Mouse (Mus musculus) thymus, adult 2 months (tissue): ENCODE data around the gene Ngp. TPM values are rescaled to one million over a fixed set of nuclear protein-coding genes. Genes with fewer than 3 reads are reported as not detected.
A peak's percentile ranks its signal among the peaks of the same experiment; 100 is the strongest.

ENCODE experiments used
- DNase-seq: peaks from one replicate; pipeline ENCODE4 v3.0.0; 2021
- H3K27ac ChIP-seq: fragments of 200-500 bp; 2 replicates; pipeline ENCODE4 v1.5.1; 2012; ENCODE audit warnings: low read length, control low read depth; ENCODE audit not compliant: control insufficient read depth, insufficient read depth
- H3K27me3 ChIP-seq: fragments of 200-500 bp; 2 replicates; pipeline ENCODE4 v1.6.1; 2012; ENCODE audit warnings: mild to moderate bottlenecking, low read length, moderate library complexity, mixed read lengths; ENCODE audit not compliant: control insufficient read depth, insufficient read depth
- H3K36me3 ChIP-seq: fragments of 200-500 bp; 2 replicates; pipeline ENCODE4 v1.6.1; 2012; ENCODE audit warnings: mild to moderate bottlenecking, low read length, moderate library complexity; ENCODE audit not compliant: control insufficient read depth, insufficient read depth
- H3K4me1 ChIP-seq: fragments of 200-500 bp; replicated peaks from 2 replicates; pipeline ENCODE4 v1.6.1; 2012; ENCODE audit warnings: low read length; ENCODE audit not compliant: control insufficient read depth, insufficient read depth
- H3K4me3 ChIP-seq: fragments of 200-500 bp; 2 replicates; pipeline ENCODE4 v1.5.1; 2012; ENCODE audit warnings: mild to moderate bottlenecking, low read length, control low read depth, moderate library complexity; ENCODE audit not compliant: control insufficient read depth, insufficient read depth
- CTCF ChIP-seq: fragments of 200-500 bp; IDR thresholded peaks from 2 replicates; pipeline ENCODE4 v1.5.1; 2012; ENCODE audit warnings: mild to moderate bottlenecking, control low read depth, low read length, moderate library complexity, borderline replicate concordance; ENCODE audit not compliant: control insufficient read depth, poor library complexity, insufficient read depth; ENCODE audit errors: extremely low read depth
- POLR2A ChIP-seq: fragments of 200-500 bp; IDR thresholded peaks from 2 replicates; pipeline ENCODE4 v1.6.1; 2012; ENCODE audit warnings: mild to moderate bottlenecking, low read length, control low read depth, moderate library complexity; ENCODE audit not compliant: control insufficient read depth, poor library complexity, insufficient read depth; ENCODE audit errors: extremely low read depth
- WGBS: fragments of 180-500 bp; shearing (Covaris S2); methylation state at CpG from one replicate; pipeline ENCODE4 v1.1.7; 2018; 5-methylcytosine and 5-hydroxymethylcytosine counted together
- polyA plus RNA-seq: library from polyadenylated mRNA; depleted of rRNA; stranded (reverse); fragments of >200 nt; gene quantifications from 2 replicates; pipeline ENCODE4 v1.2.3, GENCODE M21; 2012

The Ngp gene
- polyA plus RNA-seq, 1 experiment: 10.6 TPM

DNA sequence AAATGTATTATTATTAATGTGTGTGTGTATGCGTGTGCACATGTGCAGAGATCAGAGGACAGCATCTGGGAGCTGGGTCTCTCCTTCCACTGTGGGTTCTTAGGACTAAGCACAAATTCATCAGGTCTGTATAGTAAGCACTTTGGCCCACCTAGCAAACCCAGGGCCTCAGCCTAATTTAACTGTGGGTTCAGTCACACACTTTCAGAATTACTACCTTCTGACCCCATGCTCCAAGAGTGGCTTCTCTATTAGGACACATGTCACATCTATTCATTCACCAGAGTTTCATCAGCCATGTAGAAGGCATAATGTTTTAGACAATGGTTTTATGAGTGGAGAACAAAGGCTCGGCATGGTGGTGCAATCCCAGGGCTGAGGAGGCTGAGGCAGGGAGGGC is 13.5 kb downstream of the Ngp start:
- no peak for TF ChIP-seq POLR2A
- no peak for TF ChIP-seq CTCF

GRCm38 (mm10) chr9:110436041-110436440 is 16.5 kb downstream of the Ngp start:
- DNase-seq: no peak
- Histone ChIP-seq H3K4me1 (no peaks in the 10 kb centered on the region), H3K27me3 (no peaks in the 10 kb centered on the region; the same call in 1 of the 2 replicates), H3K4me3 (no peak overlapping the region), H3K27ac (no peak overlapping the region), H3K36me3 (no peaks in the 10 kb centered on the region)
- TF ChIP-seq CTCF (no peak), POLR2A (no peak)
- 97% methylated on average over 11 of the region's 11 CpGs for WGBS

More for the DNA sequence above, 13.5 kb downstream of the Ngp start:
- Histone ChIP-seq H3K27me3 (no peaks in the 10 kb centered on the region), H3K36me3 (no peaks in the 10 kb centered on the region), H3K4me1 (no peaks in the 10 kb centered on the region), H3K27ac (no peak overlapping the region), H3K4me3 (no peak overlapping the region)
- no peak for DNase-seq
- WGBS: 96% methylated on average over 2 of the region's 2 CpGs

DNA sequence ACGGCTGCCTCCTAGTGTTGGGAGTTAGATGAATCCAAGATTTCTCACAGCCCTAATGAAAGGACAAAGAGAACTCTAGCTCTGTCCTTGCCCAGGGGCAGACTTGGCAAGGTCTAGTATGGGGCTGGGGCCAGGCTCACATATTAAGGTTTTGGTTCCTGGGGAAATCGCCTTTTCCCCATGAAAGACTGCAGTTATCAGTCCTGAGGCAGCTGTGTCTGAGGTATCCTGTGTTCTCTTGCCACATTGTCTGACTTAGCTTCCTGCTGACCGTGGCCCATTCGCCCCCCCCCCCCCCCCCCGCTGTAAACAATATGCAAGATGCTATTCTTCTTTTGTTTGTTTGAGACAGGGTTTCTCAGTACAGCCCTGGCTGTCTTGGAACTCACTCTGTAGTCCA is 20.5 kb downstream of the Ngp start:
- 40% methylated on average over 5 of the region's 5 CpGs for WGBS
- H3K4me1 ChIP-seq: no peaks in the 10 kb centered on the region
- no peaks in the 10 kb centered on the region for H3K36me3 ChIP-seq
- no peaks in the 10 kb centered on the region; the same call in 1 of the 2 replicates for H3K27me3 ChIP-seq
- H3K27ac ChIP-seq: no peak overlapping the region
- no peak for DNase-seq
- no peak overlapping the region for H3K4me3 ChIP-seq
- TF ChIP-seq CTCF: no peak
- TF ChIP-seq POLR2A: no peak

DNA sequence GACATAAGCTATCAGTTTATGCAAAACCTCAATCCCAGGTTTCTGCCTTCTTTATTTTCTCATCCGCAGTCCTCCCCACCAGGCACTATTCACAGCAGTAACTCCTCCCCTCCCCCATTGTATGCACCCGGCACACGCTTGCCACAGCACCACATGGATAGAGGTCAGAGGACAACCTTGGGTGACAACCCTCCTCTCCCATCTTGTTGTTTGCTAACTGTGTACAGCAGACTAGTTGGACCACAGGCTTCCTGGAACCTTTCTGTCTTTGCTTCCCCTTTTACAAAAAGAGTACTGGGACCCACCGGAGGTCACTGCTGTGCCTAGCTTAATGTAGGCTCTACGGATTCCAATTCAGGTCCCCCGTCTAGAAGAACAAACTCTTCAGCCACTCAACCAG is 21.0 kb downstream of the Ngp start:
- TF ChIP-seq POLR2A (no peak), CTCF (no peak)

GRCm38 (mm10) chr9:110448356-110448755 is 28.8 kb downstream of the Ngp start:
- TF ChIP-seq POLR2A (no peak), CTCF (no peak)
- H3K4me3 ChIP-seq: no peak overlapping the region
- H3K27me3 ChIP-seq: no peaks in the 10 kb centered on the region
- peaks cover 13% of the 10 kb centered on the region; the same call in 1 of the 2 replicates for H3K4me1 ChIP-seq
- 90% methylated on average over 15 of the region's 15 CpGs for WGBS
- no peaks in the 10 kb centered on the region for H3K36me3 ChIP-seq
- no peak for DNase-seq
- H3K27ac ChIP-seq: no peak overlapping the region

More for the DNA sequence above, 21.0 kb downstream of the Ngp start:
- no peak overlapping the region for H3K27ac ChIP-seq
- 53% methylated on average over 6 of the region's 6 CpGs for WGBS
- no peak overlapping the region for H3K4me3 ChIP-seq
- no peaks in the 10 kb centered on the region for H3K4me1 ChIP-seq
- H3K36me3 ChIP-seq: no peaks in the 10 kb centered on the region
- H3K27me3 ChIP-seq: no peaks in the 10 kb centered on the region; the same call in 1 of the 2 replicates
- DNase-seq: no peak

- no peak overlapping the region for H3K4me3 ChIP-seq
- no peaks in the 10 kb centered on the region for H3K36me3 ChIP-seq
- peaks cover 13% of the 10 kb centered on the region; the same call in 1 of the 2 replicates for H3K4me1 ChIP-seq
- 20% methylated on average over 11 of the region's 11 CpGs for WGBS
- no peak overlapping the region for H3K27ac ChIP-seq
- TF ChIP-seq CTCF: no peak
- TF ChIP-seq POLR2A: no peak
- no peaks in the 10 kb centered on the region for H3K27me3 ChIP-seq
- DNase-seq: peak; percentile 73
Observed at GRCm38 (mm10) chr9:110448857-110449617, 29.5 kb downstream of the Ngp start.
